Mouse (Mus musculus): ENCODE measurements around the gene Praf2.
"Not testable (repeated sequence)": the region's sequence is repeated elsewhere in the genome, so short reads cannot be mapped to it uniquely, and the experiment has no call there.

The Praf2 gene

GRCm38 (mm10) chrX:7739336-7740081 lies 11.3 kb downstream of the Praf2 start:
- no peak for DNase-seq (ENCODE audit: low spot score in 2 of 2)

DNA sequence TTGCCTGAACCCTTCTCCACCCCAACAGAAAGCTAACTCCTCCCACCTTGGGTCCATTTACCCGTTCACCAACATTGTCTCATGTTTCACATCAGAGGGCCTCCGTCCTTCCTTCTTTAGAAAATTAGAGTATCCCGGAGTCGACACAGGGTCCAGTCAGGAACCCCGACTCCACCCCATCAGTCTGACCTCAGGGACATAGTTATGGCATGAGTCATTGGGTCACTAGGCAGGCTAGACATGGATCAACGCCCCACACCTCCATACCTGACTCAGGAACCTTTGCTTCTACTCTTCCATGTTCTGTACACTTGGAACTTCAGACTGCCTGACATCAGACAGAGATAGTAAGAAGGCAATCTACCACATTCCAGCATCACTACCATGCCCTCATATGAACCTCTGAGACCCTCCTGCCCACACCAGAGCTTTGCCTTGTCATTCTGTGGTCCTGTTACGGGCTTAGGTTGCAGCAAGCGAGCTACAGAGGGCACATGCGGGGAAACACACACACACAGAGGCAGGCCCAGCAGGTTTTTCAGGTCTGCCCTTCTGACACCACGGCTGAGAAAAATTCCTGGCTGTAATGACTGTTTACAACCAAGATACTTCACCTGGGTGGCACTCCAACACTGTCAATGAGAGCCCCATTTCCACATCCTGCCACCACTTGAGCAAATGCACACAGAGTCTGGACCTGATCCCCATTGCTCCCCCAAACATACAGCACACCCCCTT lies 12.0 kb downstream of the Praf2 start:
- DNase-seq (ENCODE audit: low spot score in 2 of 2): no peak

- no peak for DNase-seq (ENCODE audit: low spot score in 2 of 2)
These were observed 12.9 kb downstream of the Praf2 start for GRCm38 (mm10) chrX:7741103-7741502.

DNA sequence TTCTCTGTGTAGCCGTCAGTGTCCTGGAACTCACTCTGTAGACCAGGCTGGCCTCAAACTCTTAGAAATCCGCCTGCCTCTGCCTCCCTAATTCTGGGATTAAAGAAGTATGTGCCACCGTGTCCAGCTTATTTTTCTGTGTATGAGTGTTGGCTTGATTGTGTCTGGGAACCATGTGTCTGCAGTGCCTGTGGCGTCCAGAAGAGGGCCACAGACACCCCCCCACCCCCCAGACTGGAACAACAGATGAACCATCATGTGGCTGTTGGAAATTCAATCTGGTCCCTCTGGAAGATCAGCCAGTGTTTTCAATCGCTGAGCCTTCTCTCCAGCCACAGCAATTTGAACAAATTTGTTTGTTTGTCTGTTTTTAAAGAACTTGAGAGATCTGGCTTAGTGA lies 15.2 kb downstream of the Praf2 start:
- DNase-seq (ENCODE audit: low spot score in 2 of 2): no peak

DNA sequence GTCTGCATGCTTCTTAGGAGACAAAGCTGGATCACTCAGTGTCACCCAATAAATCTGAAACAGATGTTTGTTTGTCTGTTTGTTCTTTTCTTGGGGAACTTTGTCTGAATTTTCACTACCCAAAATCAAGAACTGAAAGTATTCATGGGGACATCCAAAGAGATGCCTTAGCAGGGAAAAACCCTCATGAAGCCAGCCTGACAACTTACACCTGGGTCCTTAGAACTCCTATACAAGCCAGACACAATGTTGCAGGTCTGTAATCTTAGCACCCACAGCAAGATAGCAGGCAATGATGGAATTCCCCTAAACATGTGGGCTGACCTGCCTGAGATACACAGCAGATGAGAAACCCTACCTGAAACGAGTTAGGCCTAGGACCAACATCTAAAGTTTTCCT lies 16.7 kb downstream of the Praf2 start:
- DNase-seq (ENCODE audit: low spot score in 2 of 2): no peak

GRCm38 (mm10) chrX:7745429-7745828 lies 17.2 kb downstream of the Praf2 start:
- no peak for DNase-seq (ENCODE audit: low spot score in 2 of 2)

GRCm38 (mm10) chrX:7750432-7751116 lies 22.3 kb downstream of the Praf2 start, which contains the start of gene Ccdc120:
Ccdc120 (minus strand) TSS chrX:7750905.
- DNase-seq (ENCODE audit: low spot score in 2 of 2): peak; percentile 68 to 70

GRCm38 (mm10) chrX:7753627-7754026 lies 25.4 kb downstream of the Praf2 start:
- DNase-seq (ENCODE audit: low spot score in 2 of 2): not testable (repeated sequence)

DNA sequence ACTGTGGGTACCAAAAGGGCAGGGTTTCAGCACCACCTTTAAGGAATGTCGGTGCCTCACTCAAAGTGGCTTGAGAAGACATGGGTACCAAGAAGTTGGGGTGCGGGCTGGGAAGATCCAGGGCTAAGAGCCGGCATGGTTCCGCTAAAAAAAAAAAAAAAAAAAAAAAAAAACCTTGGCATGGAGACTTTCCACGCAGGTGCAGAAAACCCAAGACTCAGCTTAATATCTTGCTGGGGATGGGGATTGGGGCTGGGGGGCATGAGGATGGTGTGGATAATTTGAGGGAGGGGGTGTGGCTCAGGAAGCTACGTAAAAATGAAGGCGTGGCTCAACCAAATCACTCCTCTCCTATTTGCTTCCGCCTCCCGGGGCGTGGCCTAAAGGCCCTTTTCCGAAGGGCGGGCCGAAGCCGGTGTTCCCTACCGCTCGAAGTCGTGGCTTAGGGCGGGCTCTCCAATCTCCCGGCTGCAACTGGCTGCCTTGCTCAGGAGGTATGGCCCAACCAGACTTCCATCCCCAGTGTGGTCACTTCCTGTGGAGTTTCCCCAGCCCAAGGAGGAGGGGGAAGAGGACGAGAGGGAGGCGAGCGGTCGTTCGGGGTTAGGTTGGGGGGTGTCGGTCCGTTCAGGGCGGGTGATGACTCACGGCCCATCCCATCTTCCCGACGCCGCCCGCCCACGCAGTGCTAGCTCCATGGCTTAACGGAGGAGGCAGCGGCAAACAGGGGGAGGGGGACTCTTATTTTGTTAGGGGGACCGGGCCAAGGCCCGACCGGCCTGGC lies 34.1 kb downstream of the Praf2 start, which contains the start of gene Tfe3:
Tfe3 (plus strand) TSS at position 424 of the 784 bp plus-strand sequence.
- DNase-seq (ENCODE audit: low spot score in 2 of 2): peak; percentile 89 to 92

DNA sequence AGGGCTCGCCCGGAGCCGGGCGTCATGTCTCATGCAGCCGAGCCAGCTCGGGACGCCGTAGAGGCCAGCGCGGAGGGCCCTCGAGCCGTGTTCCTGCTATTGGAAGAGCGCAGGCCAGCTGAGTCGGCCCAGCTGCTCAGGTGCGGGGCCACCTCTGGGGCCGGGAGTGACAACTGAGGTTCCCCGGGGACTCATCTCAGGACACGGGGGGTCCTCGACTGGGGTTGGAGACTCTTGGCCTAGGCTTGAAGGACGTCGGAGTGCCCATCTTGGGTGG lies 34.6 kb downstream of the Praf2 start:
- no peak for DNase-seq (ENCODE audit: low spot score in 2 of 2)

- DNase-seq (ENCODE audit: low spot score in 2 of 2): no peak
These were observed 35.6 kb downstream of the Praf2 start for GRCm38 (mm10) chrX:7763631-7764393.

GRCm38 (mm10) chrX:7764657-7765280 lies 36.5 kb downstream of the Praf2 start:
- DNase-seq (ENCODE audit: low spot score in 2 of 2): no peak

DNA sequence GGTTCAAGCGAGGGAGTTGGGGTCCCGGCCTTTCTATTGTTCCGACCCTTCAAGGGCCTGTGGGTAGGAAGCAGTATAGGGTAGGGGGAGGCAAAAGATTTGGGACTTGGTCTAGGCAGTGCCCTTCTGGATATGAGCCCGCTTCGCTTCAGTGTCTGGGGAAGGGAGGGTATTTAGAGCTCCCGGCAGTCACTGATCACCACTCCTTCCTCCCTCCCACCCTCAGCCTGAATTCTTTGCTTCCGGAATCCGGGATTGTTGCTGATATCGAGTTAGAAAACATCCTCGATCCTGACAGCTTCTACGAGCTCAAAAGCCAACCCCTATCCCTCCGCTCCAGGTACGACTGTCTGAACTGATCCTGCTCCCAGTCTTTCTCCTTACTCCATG lies 37.0 kb downstream of the Praf2 start:
- DNase-seq (ENCODE audit: low spot score in 2 of 2): no peak

GRCm38 (mm10) chrX:7765764-7766163 lies 37.5 kb downstream of the Praf2 start:
- no peak for DNase-seq (ENCODE audit: low spot score in 2 of 2)

GRCm38 (mm10) chrX:7769302-7770017 lies 41.2 kb downstream of the Praf2 start:
- DNase-seq (ENCODE audit: low spot score in 2 of 2): no peak

DNA sequence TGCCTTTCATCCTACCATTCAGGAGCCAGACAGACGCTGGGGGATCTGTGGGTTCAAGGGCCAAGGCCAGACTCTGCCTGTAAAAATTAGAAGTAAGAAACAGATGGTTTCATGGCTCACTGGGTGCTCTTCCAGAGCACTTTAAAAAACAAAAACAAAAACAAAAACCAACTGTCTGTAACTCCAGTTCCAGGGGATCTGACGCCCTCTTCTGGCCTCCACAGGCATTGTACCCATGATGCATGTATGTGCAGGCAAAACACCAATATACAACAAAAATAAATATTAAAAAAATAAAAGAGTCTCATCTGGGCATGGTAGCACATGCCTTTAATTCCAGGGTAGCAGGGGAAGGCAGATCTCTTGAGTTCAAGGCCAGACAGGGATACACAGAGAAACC lies 44.5 kb downstream of the Praf2 start:
- no peak for DNase-seq (ENCODE audit: low spot score in 2 of 2)

GRCm38 (mm10) chrX:7775501-7776205 lies 47.4 kb downstream of the Praf2 start:
- DNase-seq (ENCODE audit: low spot score in 2 of 2): no peak

DNA sequence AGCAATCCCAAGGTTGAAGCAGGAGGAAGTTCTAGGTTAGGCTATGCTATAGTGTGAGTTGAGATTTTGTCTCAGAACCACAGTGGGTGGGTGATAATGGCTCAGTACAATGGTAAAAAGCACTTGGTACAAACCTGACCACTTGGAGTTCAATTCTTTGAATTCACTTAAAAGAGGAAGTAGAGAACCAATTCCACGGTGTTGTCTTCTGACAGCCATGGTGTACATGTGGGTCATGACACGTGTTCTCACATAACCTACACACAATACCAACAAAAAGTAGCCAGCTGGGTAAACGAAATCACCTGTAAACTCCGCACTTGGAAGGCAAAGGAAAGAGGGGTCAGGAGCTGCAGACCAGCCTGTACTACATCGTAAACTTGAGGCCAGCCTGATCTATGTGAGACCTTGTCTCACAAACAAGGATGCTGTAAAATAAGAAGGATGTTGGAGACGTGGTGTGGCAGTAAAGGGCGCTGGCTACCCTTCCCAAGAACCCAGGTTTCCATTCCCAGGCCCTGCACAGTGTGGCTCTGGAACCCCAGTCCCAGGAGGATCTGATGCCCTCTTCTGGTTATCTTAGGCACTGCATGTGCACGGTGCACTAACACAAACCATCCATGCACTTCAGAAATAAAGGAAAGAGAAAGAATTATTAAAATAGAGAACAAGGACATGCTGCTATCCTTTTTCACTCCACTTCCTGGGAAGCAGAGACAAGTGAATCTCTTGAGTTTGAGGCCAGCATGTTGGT lies 48.3 kb downstream of the Praf2 start:
- no peak for DNase-seq (ENCODE audit: low spot score in 2 of 2)

Measured in right cerebral cortex, postnatal 36 days (tissue).